Mouse (Mus musculus): Measurements from ENCODE around the gene Gm7075. TPM values are rescaled to one million over a fixed set of nuclear protein-coding genes. Genes with fewer than 3 reads are reported as not detected.

Gene Gm7075
- total and polyA plus RNA-seq, 3 experiments: not detected

GRCm38 (mm10) chr10:63386991-63387390 is 34.6 kb downstream of the Gm7075 start:
- in situ Hi-C loops (cut with MboI; ENCODE audit: low pct_ligation_motif_present, low pct_unique_long_range_greater_than_20kb, low sequenced_read_pairs): no loop called here
- H3K36me3 ChIP-seq (replicated peaks in 1 of 2; ENCODE audit: control insufficient read depth in 1 of 2, insufficient read depth in 1 of 2, low read length in 1 of 2): no peaks in the 10 kb centered on the region
- no peak for TF ChIP-seq JUND (conservative IDR thresholded peaks at IDR 0.05; ENCODE audit: low read depth, low read length)
- no peak for TF ChIP-seq JUN (IDR thresholded peaks at IDR 0.05; ENCODE audit: insufficient read depth, low read depth, low read length)
- TF ChIP-seq TBP (conservative IDR thresholded peaks at IDR 0.05; ENCODE audit: low read depth, low read length): no peak
- TF ChIP-seq POLR2AphosphoS2 (IDR thresholded peaks at IDR 0.05; ENCODE audit: low read depth, low read length): no peak
- TF ChIP-seq CHD2 (IDR thresholded peaks at IDR 0.05; ENCODE audit: low read length): no peak
- TF ChIP-seq ZKSCAN1 (IDR thresholded peaks at IDR 0.05; ENCODE audit: borderline replicate concordance, low read depth, low read length): no peak
- TF ChIP-seq MEF2A (IDR thresholded peaks at IDR 0.05; ENCODE audit: borderline replicate concordance, low read depth, low read length): no peak
- TF ChIP-seq CTCF (conservative IDR thresholded peaks at IDR 0.05 in 1 of 2, IDR thresholded peaks at IDR 0.05 in 1 of 2; ENCODE audit: low read depth in 2 of 2, low read length in 2 of 2): no peak
- no peak for TF ChIP-seq KAT2A (IDR thresholded peaks at IDR 0.05; ENCODE audit: insufficient replicate concordance, low read length)
- TF ChIP-seq MYC (IDR thresholded peaks at IDR 0.05; ENCODE audit: low read depth, low read length): no peak
- TF ChIP-seq HCFC1 (IDR thresholded peaks at IDR 0.05; ENCODE audit: low read depth, low read length): no peak
- TF ChIP-seq ELF1 (IDR thresholded peaks at IDR 0.05; ENCODE audit: low read depth, low read length): no peak
- TF ChIP-seq E2F4 (IDR thresholded peaks at IDR 0.05; ENCODE audit: insufficient replicate concordance, low read depth, low read length): no peak
- TF ChIP-seq BHLHE40 (IDR thresholded peaks at IDR 0.05; ENCODE audit: low read depth, low read length): no peak
- TF ChIP-seq USF1 (IDR thresholded peaks at IDR 0.05; ENCODE audit: low read depth, low read length): no peak

GRCm38 (mm10) chr10:63386444-63386843 is 35.1 kb downstream of the Gm7075 start:
- peak; percentile 21 for DNase-seq (ENCODE audit: extremely low read depth)
- H3K9ac ChIP-seq (ENCODE audit: insufficient read depth, low read depth): peak overlapping the region; percentile 4; the same call in 1 of the 2 replicates
- dilution Hi-C loops (cut with MboI; ENCODE audit: extremely low pct_ligation_motif_present, extremely low pct_unique_long_range_greater_than_20kb, low sequenced_read_pairs): no loop called here
- peak overlapping the region in 2 of 3 experiments; percentile 34 to 57 for H3K4me3 ChIP-seq (replicated peaks in 1 of 3; ENCODE audit: low read depth in 2 of 3, low read length in 2 of 3, poor library complexity in 1 of 3)
- H3K79me2 ChIP-seq (replicated peaks; ENCODE audit: control insufficient read depth, extremely low read depth, insufficient read depth, poor library complexity, severe bottlenecking): no peaks in the 10 kb centered on the region
- H3K36me3 ChIP-seq (replicated peaks in 1 of 2; ENCODE audit: control insufficient read depth in 1 of 2, insufficient read depth in 1 of 2, low read length in 1 of 2): no peaks in the 10 kb centered on the region
- no peaks in the 10 kb centered on the region for H3K27me3 ChIP-seq (replicated peaks)
- peak overlapping the region; percentile 40 for H3K4me2 ChIP-seq (ENCODE audit: insufficient read depth, low read depth, poor library complexity, severe bottlenecking)
- no peaks in the 10 kb centered on the region for H3K9me3 ChIP-seq (replicated peaks; ENCODE audit: low read length)
- in situ Hi-C loops (cut with MboI; ENCODE audit: low pct_ligation_motif_present, low pct_unique_long_range_greater_than_20kb, low sequenced_read_pairs): no loop called here
- no peak overlapping the region for H3K27ac ChIP-seq (ENCODE audit: insufficient read depth, low read depth)
- peaks cover 2 to 9% of the 10 kb centered on the region in 2 experiments; a peak in 3 of 4 replicates for H3K4me1 ChIP-seq (ENCODE audit: control insufficient read depth in 1 of 2, insufficient read depth in 2 of 2)
- peak; percentile 44; the same call in 1 of the 2 replicates for TF ChIP-seq TCF12 (IDR thresholded peaks at IDR 0.05; ENCODE audit: low read depth, low read length)
- TF ChIP-seq EP300 (IDR thresholded peaks at IDR 0.05; ENCODE audit: low read length): no peak
- TF ChIP-seq JUND (conservative IDR thresholded peaks at IDR 0.05; ENCODE audit: low read depth, low read length): no peak
- peak; percentile 63 for TF ChIP-seq POLR2A (IDR thresholded peaks at IDR 0.05; ENCODE audit: low read depth, low read length)
- TF ChIP-seq TBP (conservative IDR thresholded peaks at IDR 0.05; ENCODE audit: low read depth, low read length): 0 out of 2 replicates have a peak, but pooled peaks have one; percentile 23
- TF ChIP-seq KAT2A (IDR thresholded peaks at IDR 0.05; ENCODE audit: insufficient replicate concordance, low read length): peak; percentile 47; the same call in 1 of the 2 replicates
- TF ChIP-seq GABPA (IDR thresholded peaks at IDR 0.05; ENCODE audit: insufficient replicate concordance, low read depth, low read length): no peak
- no peak for TF ChIP-seq IRF4 (IDR thresholded peaks at IDR 0.05; ENCODE audit: low read depth, low read length)
- TF ChIP-seq USF1 (IDR thresholded peaks at IDR 0.05; ENCODE audit: low read depth, low read length): no peak
- TF ChIP-seq MAZ (IDR thresholded peaks at IDR 0.05; ENCODE audit: low read depth, low read length): no peak
- TF ChIP-seq BHLHE40 (IDR thresholded peaks at IDR 0.05; ENCODE audit: low read depth, low read length): no peak
- TF ChIP-seq NRF1 (IDR thresholded peaks at IDR 0.05; ENCODE audit: low read depth, low read length): 0 out of 2 replicates have a peak, but pooled peaks have one; percentile 18
- no peak for TF ChIP-seq MXI1 (IDR thresholded peaks at IDR 0.05; ENCODE audit: low read depth, low read length)
- TF ChIP-seq ZC3H11A (IDR thresholded peaks at IDR 0.05; ENCODE audit: low read depth, low read length): no peak
- TF ChIP-seq JUN (IDR thresholded peaks at IDR 0.05; ENCODE audit: insufficient read depth, low read depth, low read length): no peak
- TF ChIP-seq ZMIZ1 (IDR thresholded peaks at IDR 0.05; ENCODE audit: low read depth, low read length): no peak
- no peak for TF ChIP-seq CHD1 (IDR thresholded peaks at IDR 0.05; ENCODE audit: low read depth, low read length)
- TF ChIP-seq MYC (IDR thresholded peaks at IDR 0.05; ENCODE audit: low read depth, low read length): no peak
- no peak for TF ChIP-seq SIN3A (IDR thresholded peaks at IDR 0.05; ENCODE audit: low read length)
- TF ChIP-seq HCFC1 (IDR thresholded peaks at IDR 0.05; ENCODE audit: low read depth, low read length): peak; percentile 83
- 0 out of 2 replicates have a peak, but pooled peaks have one; percentile 32 for TF ChIP-seq ELF1 (IDR thresholded peaks at IDR 0.05; ENCODE audit: low read depth, low read length)
- TF ChIP-seq NELFE (IDR thresholded peaks at IDR 0.05; ENCODE audit: low read depth, low read length): 0 out of 2 replicates have a peak, but pooled peaks have one; percentile 36
- no peak for TF ChIP-seq USF2 (conservative IDR thresholded peaks at IDR 0.05; ENCODE audit: low read depth, low read length)
- no peak for TF ChIP-seq CTCF (conservative IDR thresholded peaks at IDR 0.05 in 1 of 2, IDR thresholded peaks at IDR 0.05 in 1 of 2; ENCODE audit: low read depth in 2 of 2, low read length in 2 of 2)
- no peak for TF ChIP-seq CHD2 (IDR thresholded peaks at IDR 0.05; ENCODE audit: low read length)
- TF ChIP-seq UBTF (IDR thresholded peaks at IDR 0.05; ENCODE audit: low read depth, low read length): no peak

More at GRCm38 (mm10) chr10:63386991-63387390, 34.6 kb downstream of the Gm7075 start:
- H3K4me1 ChIP-seq (ENCODE audit: control insufficient read depth in 1 of 2, insufficient read depth in 2 of 2): peaks cover 0 to 7% of the 10 kb centered on the region in 2 experiments; a peak in 2 of 4 replicates
- H3K4me2 ChIP-seq (ENCODE audit: insufficient read depth, low read depth, poor library complexity, severe bottlenecking): peak overlapping the region; percentile 40
- H3K27ac ChIP-seq (ENCODE audit: insufficient read depth, low read depth): no peak overlapping the region
- dilution Hi-C loops (cut with MboI; ENCODE audit: extremely low pct_ligation_motif_present, extremely low pct_unique_long_range_greater_than_20kb, low sequenced_read_pairs): no loop called here
- H3K4me3 ChIP-seq (replicated peaks in 1 of 3; ENCODE audit: low read depth in 2 of 3, low read length in 2 of 3, poor library complexity in 1 of 3): peak overlapping the region in 1 of 3 experiments; percentile 34
- H3K79me2 ChIP-seq (replicated peaks; ENCODE audit: control insufficient read depth, extremely low read depth, insufficient read depth, poor library complexity, severe bottlenecking): no peaks in the 10 kb centered on the region
- H3K9ac ChIP-seq (ENCODE audit: insufficient read depth, low read depth): peak overlapping the region; percentile 4; the same call in 1 of the 2 replicates
- H3K27me3 ChIP-seq (replicated peaks): no peaks in the 10 kb centered on the region
- DNase-seq (ENCODE audit: extremely low read depth): no peak
- no peaks in the 10 kb centered on the region for H3K9me3 ChIP-seq (replicated peaks; ENCODE audit: low read length)
